Mouse (Mus musculus) retina, postnatal 7 days (tissue): Measurements from ENCODE around the gene Ctnna2.

Experiments used
- DNase-seq: peaks from one replicate; pipeline ENCODE4 v3.0.0-alpha.2; 2012; ENCODE audit warnings: low read depth, low spot score

Gene Ctnna2

DNA sequence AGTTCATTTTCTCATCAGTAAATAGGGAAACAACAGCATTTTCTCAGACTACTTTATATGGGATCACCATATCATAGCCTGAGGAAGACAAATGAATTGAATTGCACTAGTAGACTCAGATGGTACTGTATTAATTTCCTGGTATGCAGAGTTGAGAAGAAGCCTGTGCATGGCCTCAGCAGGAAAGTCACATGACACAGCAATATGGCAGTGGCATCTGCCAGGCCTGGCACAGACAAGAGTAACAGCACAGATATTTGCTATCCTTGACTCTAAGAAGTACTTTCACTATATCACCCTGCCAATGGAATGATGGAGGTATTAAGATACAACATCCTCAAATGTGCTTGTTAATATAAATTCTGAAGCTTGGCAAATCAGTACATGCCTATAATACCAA lies 553.8 kb downstream of the Ctnna2 start:
- no peak for DNase-seq

DNA sequence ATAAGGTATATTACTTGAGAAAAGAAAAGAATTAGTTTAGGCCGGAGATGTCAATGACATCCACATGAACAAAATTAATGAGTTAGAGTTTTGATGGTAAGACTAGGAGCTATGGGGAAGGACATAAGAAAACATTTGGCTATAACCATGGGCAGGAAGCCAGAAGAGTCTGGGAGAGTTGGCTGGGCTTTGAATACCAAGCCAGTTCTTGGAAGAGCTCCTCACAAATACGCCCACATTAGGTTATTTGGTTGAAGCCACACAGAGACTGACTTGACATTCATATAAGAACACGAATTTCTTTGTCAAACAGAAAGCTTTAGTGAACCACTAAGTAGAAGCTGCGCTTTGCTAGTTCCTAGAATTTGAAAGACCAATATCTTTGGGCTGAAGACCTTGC lies 554.7 kb downstream of the Ctnna2 start:
- DNase-seq = no peak

DNA sequence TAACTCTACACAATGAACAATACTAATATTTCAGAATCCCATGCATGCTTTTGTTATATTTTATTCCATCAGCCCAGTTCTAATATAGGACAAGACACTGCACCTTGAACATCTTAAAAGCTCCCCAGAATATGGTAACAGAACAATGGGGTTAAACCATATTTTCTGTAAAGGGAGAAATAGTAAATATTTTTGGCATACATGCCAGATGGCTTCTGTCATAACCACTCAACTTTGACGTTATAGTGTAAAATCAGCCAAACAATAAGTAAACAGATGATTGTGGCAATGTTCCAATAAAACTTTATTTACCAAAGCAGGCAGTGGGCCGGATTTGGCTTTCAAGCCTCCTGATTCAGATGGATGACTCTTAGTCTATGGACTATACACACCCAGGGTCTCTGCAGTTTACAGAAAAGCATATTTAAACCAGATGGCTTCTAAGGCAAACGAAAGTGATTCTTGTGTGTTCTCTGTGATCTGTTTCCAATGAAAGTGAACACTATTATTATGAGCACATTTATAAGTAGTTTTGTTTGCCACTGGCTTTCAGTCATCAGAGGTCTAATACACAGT lies 557.8 kb downstream of the Ctnna2 start:
- no peak for DNase-seq

DNA sequence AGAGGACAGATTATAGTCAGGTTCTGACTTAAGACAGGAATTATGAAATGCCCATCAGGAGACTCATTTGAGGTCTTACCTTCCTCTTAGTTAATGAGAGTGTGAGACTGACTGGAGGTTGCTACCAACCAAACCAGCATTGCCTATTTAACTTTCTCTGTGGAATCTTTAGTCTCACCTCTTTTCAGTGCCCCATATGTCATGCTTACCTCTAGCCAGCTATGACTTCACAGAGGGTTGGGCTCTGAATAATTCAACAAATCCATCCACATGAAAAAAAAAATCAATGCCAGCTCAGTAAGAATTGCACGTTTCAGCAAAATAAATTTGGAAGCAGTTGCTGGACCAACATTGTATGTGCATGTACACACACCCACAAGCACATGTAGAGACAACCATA lies 562.5 kb downstream of the Ctnna2 start:
- DNase-seq = no peak

DNA sequence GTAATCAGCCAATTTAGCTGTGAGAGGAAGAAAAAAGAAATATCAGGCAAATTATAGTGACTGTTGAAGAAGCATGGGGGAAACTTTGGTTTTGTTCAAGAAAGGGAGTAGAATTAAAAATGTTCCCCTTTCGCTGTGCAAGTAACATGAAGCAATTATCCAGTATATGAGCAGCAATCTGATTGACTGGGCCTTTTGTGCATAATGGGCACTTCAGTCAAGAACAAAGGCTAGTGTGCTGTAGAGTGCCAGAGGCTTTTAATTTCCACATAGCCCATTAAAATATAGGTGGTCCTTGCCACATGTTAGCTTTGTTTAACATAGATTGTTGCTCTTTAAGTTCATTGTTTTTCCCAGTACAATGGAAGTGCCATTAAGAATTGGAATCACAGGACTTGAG lies 566.0 kb downstream of the Ctnna2 start:
- no peak for DNase-seq

DNA sequence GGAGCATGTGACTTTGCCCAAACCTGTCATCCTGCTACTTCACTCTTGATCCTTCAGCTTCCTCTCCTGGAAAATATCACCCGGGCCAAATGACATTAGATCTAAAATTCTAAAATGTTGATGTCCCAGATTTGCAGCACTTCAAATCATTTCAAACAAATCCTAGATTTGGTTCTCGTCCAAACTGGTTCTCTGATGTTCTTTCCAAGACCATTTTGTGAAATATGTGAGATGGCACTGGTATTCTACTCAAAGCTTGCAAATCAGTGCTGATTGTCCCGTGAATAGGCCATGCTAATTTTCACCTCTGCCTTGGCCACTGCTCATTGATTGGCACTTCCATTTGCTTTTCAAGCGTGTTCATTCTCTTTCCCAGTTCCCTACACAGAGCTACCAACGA lies 571.0 kb downstream of the Ctnna2 start:
- no peak for DNase-seq

DNA sequence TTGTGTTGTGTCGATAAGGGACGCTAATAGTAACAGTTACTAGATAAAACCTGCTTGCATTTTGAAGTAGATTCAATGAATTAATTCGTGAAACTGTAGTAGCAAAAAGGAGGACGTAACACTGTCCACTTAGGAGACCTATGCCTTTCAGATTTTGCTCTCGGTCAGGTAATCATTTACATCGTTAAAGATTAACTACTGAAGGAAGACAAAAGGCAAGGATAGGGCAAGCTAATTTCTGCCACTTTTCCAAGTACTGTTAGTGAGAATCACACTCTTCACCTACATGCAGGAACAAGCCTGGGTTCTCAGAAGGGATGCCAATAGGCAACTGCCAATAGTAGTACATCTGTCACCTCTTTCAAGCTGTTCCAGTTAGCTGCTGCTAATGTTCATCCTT lies 578.7 kb downstream of the Ctnna2 start:
- no peak for DNase-seq

DNA sequence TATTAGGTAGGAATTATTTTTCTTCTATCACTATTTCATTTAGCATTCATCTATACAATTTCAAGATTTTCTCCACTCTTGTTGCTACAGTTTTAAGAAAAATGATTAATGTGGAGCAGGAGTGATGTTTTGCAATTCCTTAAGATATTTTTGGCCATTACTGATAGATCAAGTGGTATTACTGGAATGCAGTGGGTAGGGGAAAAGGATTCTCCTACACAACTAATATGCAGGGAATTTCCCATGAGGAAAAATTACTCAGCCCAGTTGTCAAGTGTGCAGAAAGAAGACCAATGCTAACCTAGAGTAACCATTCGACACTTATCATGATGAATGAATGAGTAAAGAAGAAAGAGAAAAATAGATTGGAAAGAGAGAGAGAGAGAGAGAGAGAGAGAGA lies 587.8 kb downstream of the Ctnna2 start:
- DNase-seq = no peak

DNA sequence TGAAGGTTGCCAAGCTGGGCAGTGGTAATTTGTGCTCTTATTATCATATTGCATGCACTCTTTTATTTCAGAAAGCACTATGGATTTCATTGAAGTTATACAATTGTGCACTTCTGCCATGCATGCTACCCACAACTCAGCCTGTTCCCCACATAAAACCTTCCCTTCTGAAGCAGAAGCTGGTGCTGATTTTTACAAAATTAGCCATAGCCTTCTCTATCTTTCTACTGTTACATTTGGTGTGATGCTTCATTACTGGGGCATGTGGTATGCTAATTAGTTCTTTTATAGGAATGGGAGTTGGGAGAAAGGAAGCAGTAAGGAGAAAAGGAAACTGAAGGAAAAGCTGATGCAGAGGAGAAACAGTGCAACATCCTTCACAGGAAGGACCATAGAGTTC lies 598.2 kb downstream of the Ctnna2 start:
- DNase-seq = no peak

DNA sequence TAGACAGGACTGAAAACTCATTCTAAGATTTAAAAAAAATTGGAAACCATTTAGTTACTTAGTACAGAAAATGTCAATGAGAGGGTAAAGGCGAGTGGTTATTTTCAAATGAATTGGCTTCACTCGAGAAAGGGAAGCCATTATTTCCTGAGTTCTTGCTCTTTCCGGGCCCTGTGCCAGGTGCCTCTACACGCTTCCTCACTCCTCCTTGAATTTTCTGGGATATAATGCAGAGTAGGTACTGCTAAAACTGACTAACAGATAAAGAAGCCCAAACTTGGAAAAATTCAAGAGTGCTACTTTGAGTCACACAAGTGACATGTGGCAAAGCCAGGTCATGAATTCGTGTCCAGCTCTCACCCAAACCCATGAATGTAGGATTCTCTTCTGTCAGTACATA lies 606.4 kb downstream of the Ctnna2 start:
- no peak for DNase-seq

DNA sequence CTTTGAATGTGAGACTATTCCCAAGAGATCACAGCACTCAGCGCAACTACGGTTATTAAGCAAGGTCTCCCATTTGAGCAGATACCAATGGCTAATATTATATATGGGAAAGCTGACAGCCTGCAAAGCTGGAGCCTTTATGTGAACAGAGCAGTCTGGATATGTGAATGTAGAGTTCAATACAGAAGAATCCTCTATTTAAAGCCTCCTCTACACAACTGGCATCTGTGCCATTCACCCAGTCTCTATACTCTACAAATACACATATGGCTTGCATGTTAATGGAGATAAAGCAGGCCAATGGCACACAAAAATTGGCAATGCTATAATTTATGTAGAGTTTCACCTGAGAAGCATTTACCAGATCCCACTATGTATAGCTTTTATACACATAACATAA lies 608.4 kb downstream of the Ctnna2 start:
- DNase-seq = no peak

DNA sequence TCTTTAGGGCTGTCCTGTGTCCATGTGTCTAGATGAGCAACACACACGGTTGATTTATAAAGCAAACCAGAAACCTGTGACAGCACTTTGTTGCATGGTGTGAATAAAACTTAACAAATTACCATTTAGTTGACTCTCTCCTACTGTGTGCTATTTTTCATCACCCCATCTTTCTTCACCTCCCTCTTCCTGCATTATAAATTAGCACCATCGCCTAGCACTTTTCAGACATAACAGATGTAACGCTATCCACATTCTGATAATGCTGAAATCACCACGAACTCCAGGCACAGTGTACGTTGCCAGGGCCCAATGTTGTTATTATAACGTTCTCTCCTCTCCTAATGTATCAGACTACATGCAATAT lies 621.0 kb downstream of the Ctnna2 start:
- no peak for DNase-seq

DNA sequence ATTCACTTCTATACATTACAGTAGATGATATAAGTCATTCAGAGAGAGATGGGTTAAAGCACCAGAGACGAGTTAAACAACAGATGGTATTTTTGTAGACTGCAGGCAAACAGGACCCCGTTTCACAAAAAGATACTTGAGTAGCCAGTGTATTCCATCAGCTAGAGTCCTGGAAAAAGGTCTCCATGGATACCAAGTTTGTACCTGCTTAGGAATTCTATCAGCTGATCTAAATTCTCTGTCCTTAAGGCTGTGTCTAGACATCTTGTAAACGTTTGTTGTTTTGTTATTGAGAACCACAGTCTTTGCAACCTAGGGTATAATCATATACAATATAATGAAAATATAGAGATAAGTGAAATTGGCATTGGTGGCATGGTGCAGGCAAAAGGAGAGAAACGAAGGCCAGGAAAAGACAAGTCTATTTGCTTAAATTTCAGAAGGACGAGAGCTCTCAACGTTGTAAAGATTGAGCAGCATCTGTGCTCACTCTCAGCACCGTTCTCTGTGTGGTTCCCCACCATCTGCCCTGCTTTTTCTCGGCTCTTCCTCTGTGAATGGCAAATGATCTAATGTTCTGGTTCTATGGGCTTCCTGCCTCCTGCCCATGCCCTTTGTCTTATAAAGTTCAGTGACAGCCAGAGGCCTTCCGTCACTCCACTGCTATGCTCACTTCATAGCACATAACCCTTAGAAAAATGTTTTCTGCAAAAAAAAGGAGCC lies 621.6 kb downstream of the Ctnna2 start:
- no peak for DNase-seq

DNA sequence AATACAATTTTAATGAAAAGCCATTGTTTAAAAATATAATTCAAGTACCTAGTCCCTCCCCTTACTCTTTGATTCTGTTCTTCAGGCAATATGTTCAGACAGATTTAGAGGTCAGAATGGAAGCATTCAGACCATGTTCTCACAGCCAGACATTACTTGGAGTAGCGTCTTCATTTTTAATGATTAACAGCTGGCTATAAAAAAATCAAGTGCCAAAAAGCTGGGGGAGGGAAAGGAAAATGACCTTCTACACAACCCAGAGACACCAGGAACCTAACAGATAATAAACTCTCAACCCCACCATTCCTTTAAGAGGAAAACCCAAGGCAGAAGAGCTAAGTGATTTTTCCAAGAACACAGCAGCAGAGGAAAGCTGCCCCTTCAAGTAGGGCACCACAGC lies 624.7 kb downstream of the Ctnna2 start:
- no peak for DNase-seq

DNA sequence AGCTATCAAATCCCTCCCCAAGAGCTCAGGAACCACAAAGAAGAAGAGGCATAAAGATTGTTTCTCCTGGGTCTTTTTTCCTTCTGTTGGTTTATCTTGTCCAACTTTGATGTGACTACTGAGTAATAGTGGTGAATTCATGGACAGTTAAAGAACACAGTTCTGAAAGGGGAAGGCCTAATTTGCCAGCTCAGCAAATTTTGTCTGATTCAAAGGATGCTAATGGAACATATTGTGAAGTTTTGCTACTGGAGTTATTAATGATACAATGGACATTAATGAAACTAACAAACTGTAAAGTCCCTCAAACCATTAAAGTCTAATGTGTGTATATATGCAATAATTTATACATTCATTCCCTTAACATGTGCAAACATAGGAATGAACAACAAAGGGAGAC lies 635.7 kb downstream of the Ctnna2 start:
- no peak for DNase-seq

DNA sequence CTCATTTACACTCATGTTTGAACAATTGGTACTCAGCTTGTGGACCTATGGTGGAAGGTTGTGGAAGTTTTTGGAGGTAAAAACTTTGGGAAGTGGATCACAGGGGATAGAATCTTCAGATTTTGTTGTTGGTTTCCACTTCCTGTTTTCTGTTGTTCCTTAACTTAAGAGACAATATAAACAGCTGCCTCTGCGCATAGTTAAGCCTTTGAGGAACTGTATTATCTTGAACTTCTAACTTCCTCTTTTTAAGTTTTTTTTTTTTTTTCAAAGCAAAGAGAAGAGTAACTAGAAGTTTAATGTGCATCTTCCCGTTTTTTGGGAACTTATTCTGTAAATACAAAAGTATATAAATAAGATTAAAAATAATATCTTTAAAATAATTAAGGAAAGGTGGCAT lies 644.0 kb downstream of the Ctnna2 start:
- DNase-seq = no peak

DNA sequence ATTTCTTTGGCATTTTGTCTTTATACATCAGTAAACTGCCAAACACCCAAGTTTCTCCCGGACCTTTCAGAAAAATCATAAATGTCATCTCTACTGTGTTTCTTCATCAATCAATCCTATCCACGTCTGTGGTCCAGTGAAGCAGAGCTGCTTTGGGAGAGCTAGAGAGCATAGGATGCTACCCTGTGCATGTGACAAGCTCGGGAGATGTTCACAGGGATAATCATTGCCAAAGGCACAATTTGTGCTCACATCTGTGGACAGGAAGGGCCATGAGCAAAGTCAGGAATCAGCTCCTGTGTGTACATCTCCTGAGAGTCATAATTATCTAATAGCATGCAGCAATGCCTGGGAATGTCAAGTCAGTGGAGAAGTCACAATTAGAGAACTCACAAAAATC lies 654.8 kb downstream of the Ctnna2 start:
- no peak for DNase-seq

DNA sequence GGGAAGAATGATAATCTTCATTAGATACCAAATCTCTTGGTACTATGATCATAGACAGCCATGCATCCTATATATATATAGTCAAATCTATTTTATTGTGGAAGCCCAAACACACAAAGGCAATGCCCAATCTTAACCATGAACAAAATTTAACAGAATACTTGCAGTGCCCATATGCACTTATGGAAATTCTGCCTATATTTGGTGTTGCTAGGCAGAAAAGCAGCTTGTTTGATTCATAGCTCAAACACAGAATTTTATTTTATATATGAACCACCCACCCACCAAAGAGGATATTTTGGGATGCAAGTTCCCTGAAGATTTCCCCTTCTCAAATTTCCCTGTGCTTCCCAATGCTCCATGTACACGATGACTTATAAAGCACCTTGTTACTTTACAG lies 655.2 kb downstream of the Ctnna2 start:
- no peak for DNase-seq

DNA sequence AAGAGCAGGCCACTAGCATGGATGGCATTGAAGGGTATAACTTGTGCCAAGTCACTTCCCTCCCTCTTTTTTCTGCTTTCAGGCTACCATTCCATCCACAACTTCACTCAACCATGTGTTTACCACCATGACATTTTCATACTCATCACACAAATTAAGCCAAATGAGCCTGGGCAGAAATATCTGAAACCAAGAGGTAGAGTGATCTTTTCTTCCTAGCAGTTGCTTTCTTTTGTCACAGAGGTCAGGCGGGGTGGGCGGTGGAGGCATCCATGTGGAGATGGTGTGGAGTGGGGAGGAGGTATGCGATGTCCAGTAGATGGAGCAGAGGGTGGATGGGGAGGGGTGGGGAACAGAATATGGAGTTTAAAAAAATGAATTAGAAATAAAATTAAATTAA lies 672.7 kb downstream of the Ctnna2 start:
- DNase-seq = no peak

DNA sequence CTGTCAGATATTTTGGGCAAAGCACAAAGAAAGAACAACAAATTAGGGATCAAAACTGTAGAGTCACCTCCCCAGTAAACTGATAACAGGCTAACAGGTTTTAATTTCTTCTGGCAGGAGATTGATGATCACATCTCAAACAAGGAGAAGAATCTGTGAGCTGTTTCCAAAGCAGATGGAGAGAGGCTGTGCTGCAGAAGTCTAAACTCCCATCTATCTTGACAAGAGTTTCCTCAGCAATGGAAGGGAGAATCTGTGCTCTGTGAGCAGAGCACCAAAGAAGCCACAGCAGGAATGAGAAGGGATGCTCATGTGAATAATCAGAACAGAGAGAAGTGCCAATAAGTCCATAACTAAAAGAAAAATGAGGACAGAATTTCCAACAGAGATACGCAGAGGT lies 678.2 kb downstream of the Ctnna2 start:
- no peak for DNase-seq

DNA sequence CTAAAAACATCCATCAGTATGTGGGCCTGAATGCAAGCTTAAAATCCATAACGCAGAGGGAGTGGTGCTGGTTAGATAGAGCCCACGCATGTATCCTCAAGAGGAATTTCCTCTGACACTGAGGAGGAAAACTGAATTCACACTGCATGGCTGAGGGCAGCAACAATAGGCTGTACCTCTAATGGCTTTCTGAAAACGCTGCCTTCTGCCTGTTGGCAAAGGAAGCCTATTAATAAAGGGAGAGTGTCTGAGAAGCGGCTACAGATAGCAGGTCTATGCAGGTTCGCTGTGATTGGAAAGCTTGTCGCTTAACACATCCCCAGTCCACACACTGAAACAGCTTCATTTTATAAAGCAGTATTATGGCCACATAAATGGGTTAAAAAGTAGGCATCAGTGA lies 688.1 kb downstream of the Ctnna2 start:
- no peak for DNase-seq

DNA sequence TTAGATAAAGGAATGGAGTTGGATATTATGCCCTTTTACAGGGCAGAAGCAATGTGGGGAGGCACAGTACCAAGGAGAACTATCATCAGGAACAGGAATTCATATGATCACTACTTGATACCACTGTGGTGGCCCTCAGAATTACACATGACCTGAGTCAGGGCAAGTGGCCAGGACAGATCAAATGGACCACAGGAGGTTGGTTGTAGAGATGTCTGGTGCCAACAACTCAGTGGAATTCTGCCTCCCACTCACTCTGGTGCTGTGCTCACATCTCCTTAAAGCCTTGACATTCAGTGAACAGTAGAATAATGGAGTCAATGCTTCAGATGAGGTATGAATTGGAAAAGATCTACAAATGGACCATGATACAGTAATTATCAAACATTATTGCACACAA lies 691.1 kb downstream of the Ctnna2 start:
- DNase-seq = no peak

DNA sequence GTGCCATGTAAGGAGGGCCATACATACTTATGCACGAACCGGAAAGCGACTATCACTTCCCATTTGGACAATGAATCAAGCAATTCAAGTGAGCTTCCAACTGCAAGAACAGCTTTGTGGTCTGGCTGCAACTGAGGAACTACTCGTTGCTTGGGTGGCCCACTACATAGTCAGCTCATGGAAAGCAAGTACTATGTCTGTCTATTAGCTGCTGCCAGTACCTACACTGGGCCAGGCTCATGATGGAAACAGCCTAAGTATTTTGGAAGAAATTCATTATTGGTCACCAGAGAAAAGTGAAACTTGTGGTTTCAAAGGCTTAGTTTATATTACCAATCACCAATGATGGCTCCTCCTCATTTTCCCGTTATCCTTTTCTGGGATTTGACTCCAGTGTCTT lies 693.2 kb downstream of the Ctnna2 start:
- DNase-seq = no peak

DNA sequence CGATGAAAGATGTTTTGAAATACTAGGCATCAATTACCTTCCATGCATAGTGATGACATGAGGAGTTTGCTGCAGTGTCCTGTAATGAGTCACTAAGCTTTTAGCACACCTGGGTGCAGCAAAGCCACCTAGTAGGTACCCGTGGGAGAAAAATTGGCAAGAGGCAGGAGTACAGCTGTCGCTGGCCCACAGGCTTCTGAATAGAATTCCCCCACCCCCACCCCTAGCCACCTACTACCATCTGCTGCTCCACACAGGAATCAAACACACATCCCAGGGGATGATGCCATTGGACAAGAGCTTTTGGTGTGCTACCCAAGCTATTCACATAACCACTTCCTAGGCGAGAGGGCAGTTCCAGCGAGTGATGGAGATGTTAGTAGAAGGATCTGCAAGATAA lies 700.7 kb downstream of the Ctnna2 start:
- DNase-seq = no peak
